Mouse (Mus musculus): ENCODE results near the gene Sgms1. TPM values are rescaled to one million over a fixed set of nuclear protein-coding genes. Genes with fewer than 3 reads are reported as not detected.

Sgms1 gene
- polyA plus RNA-seq, 1 experiment from 2014 or later, result 43.0 TPM

- 0 out of 2 replicates have a peak, but pooled peaks have one; percentile 42 for ATAC-seq (ENCODE audit: insufficient read depth, low FRiP score)
Measured at GRCm38 (mm10) chr19:32376886-32377535, 12.5 kb downstream of the Sgms1 start.

GRCm38 (mm10) chr19:32376054-32376453, 13.5 kb downstream of the Sgms1 start:
- Histone ChIP-seq H3K36me3 (ENCODE audit: control insufficient read depth, insufficient read depth, low read length) (no peaks in the 10 kb centered on the region), H3K4me1 (ENCODE audit: control insufficient read depth, insufficient read depth, low read length) (peaks cover 26% of the 10 kb centered on the region), H3K4me2 (ENCODE audit: low read depth, low read length) (no peak overlapping the region), H3K4me3 (replicated peaks; ENCODE audit: low read length) (no peak overlapping the region), H3K27me3 (ENCODE audit: control insufficient read depth, insufficient read depth, low read length) (no peaks in the 10 kb centered on the region), H3K27ac (ENCODE audit: low read length) (no peak overlapping the region), H3K9me3 (replicated peaks; ENCODE audit: control insufficient read depth, low read length) (no peaks in the 10 kb centered on the region), H3K9ac (ENCODE audit: low read length) (no peak overlapping the region)
- ATAC-seq (ENCODE audit: insufficient read depth, low FRiP score), result no peak
- whole genome bisulfite sequencing, result 89% methylated on average over 4 of the region's 4 CpGs

More at GRCm38 (mm10) chr19:32376886-32377535, 12.5 kb downstream of the Sgms1 start:
- Histone ChIP-seq H3K4me3 (replicated peaks; ENCODE audit: low read length) (no peak overlapping the region), H3K9me3 (replicated peaks; ENCODE audit: control insufficient read depth, low read length) (no peaks in the 10 kb centered on the region), H3K36me3 (ENCODE audit: control insufficient read depth, insufficient read depth, low read length) (no peaks in the 10 kb centered on the region), H3K27me3 (ENCODE audit: control insufficient read depth, insufficient read depth, low read length) (no peaks in the 10 kb centered on the region), H3K4me1 (ENCODE audit: control insufficient read depth, insufficient read depth, low read length) (peaks cover 26% of the 10 kb centered on the region), H3K27ac (ENCODE audit: low read length) (0 out of 2 replicates have a peak overlapping the region, but pooled peaks have one; percentile 36), H3K9ac (ENCODE audit: low read length) (peak overlapping the region; percentile 23; the same call in 1 of the 2 replicates), H3K4me2 (ENCODE audit: low read depth, low read length) (no peak overlapping the region)
- 44% methylated on average over 7 of the region's 7 CpGs for WGBS

- no peak overlapping the region for H3K27ac ChIP-seq (ENCODE audit: low read length)
- H3K4me3 ChIP-seq (replicated peaks; ENCODE audit: low read length), result no peak overlapping the region
- no peak for ATAC-seq (ENCODE audit: insufficient read depth, low FRiP score)
- H3K4me2 ChIP-seq (ENCODE audit: low read depth, low read length), result no peak overlapping the region
- no peak overlapping the region for H3K9ac ChIP-seq (ENCODE audit: low read length)
- 86% methylated on average over 4 of the region's 4 CpGs for WGBS
- H3K4me1 ChIP-seq (ENCODE audit: control insufficient read depth, insufficient read depth, low read length), result peaks cover 26% of the 10 kb centered on the region
- no peaks in the 10 kb centered on the region for H3K27me3 ChIP-seq (ENCODE audit: control insufficient read depth, insufficient read depth, low read length)
- no peaks in the 10 kb centered on the region for H3K9me3 ChIP-seq (replicated peaks; ENCODE audit: control insufficient read depth, low read length)
- no peaks in the 10 kb centered on the region for H3K36me3 ChIP-seq (ENCODE audit: control insufficient read depth, insufficient read depth, low read length)
Measured at GRCm38 (mm10) chr19:32375473-32375985, 14.0 kb downstream of the Sgms1 start.

GRCm38 (mm10) chr19:32374751-32375150, 14.8 kb downstream of the Sgms1 start:
- WGBS, result 91% methylated on average over 10 of the region's 10 CpGs
- Histone ChIP-seq H3K27ac (ENCODE audit: low read length) (no peak overlapping the region), H3K4me2 (ENCODE audit: low read depth, low read length) (no peak overlapping the region), H3K9me3 (replicated peaks; ENCODE audit: control insufficient read depth, low read length) (no peaks in the 10 kb centered on the region), H3K9ac (ENCODE audit: low read length) (no peak overlapping the region), H3K4me1 (ENCODE audit: control insufficient read depth, insufficient read depth, low read length) (peaks cover 26% of the 10 kb centered on the region), H3K36me3 (ENCODE audit: control insufficient read depth, insufficient read depth, low read length) (no peaks in the 10 kb centered on the region), H3K4me3 (replicated peaks; ENCODE audit: low read length) (no peak overlapping the region), H3K27me3 (ENCODE audit: control insufficient read depth, insufficient read depth, low read length) (no peaks in the 10 kb centered on the region)
- ATAC-seq (ENCODE audit: insufficient read depth, low FRiP score), result no peak

- Histone ChIP-seq H3K4me2 (ENCODE audit: low read depth, low read length) (no peak overlapping the region), H3K27ac (ENCODE audit: low read length) (no peak overlapping the region), H3K9ac (ENCODE audit: low read length) (no peak overlapping the region), H3K4me3 (replicated peaks; ENCODE audit: low read length) (no peak overlapping the region), H3K4me1 (ENCODE audit: control insufficient read depth, insufficient read depth, low read length) (peaks cover 21% of the 10 kb centered on the region), H3K36me3 (ENCODE audit: control insufficient read depth, insufficient read depth, low read length) (no peaks in the 10 kb centered on the region), H3K27me3 (ENCODE audit: control insufficient read depth, insufficient read depth, low read length) (no peaks in the 10 kb centered on the region), H3K9me3 (replicated peaks; ENCODE audit: control insufficient read depth, low read length) (no peaks in the 10 kb centered on the region)
- 70% methylated on average over 16 of the region's 16 CpGs for WGBS
- ATAC-seq (ENCODE audit: insufficient read depth, low FRiP score), result no peak
Measured at GRCm38 (mm10) chr19:32373865-32374655, 15.5 kb downstream of the Sgms1 start.

GRCm38 (mm10) chr19:32372373-32372772, 17.1 kb downstream of the Sgms1 start:
- H3K27me3 ChIP-seq (ENCODE audit: control insufficient read depth, insufficient read depth, low read length), result no peaks in the 10 kb centered on the region
- WGBS, result 57% methylated on average over 4 of the region's 4 CpGs
- H3K36me3 ChIP-seq (ENCODE audit: control insufficient read depth, insufficient read depth, low read length), result no peaks in the 10 kb centered on the region
- H3K9ac ChIP-seq (ENCODE audit: low read length), result no peak overlapping the region
- peaks cover 6% of the 10 kb centered on the region; the same call in 1 of the 2 replicates for H3K4me1 ChIP-seq (ENCODE audit: control insufficient read depth, insufficient read depth, low read length)
- no peak overlapping the region for H3K4me2 ChIP-seq (ENCODE audit: low read depth, low read length)
- H3K4me3 ChIP-seq (replicated peaks; ENCODE audit: low read length), result no peak overlapping the region
- H3K9me3 ChIP-seq (replicated peaks; ENCODE audit: control insufficient read depth, low read length), result no peaks in the 10 kb centered on the region
- no peak for ATAC-seq (ENCODE audit: insufficient read depth, low FRiP score)
- no peak overlapping the region for H3K27ac ChIP-seq (ENCODE audit: low read length)

- H3K27ac ChIP-seq (ENCODE audit: low read length), result no peak overlapping the region
- no peak for ATAC-seq (ENCODE audit: insufficient read depth, low FRiP score)
- H3K36me3 ChIP-seq (ENCODE audit: control insufficient read depth, insufficient read depth, low read length), result no peaks in the 10 kb centered on the region
- no peak overlapping the region for H3K4me3 ChIP-seq (replicated peaks; ENCODE audit: low read length)
- no peaks in the 10 kb centered on the region for H3K9me3 ChIP-seq (replicated peaks; ENCODE audit: control insufficient read depth, low read length)
- H3K4me1 ChIP-seq (ENCODE audit: control insufficient read depth, insufficient read depth, low read length), result no peaks in the 10 kb centered on the region
- no peaks in the 10 kb centered on the region for H3K27me3 ChIP-seq (ENCODE audit: control insufficient read depth, insufficient read depth, low read length)
- WGBS, result 94% methylated on average over 8 of the region's 8 CpGs
- H3K9ac ChIP-seq (ENCODE audit: low read length), result no peak overlapping the region
- no peak overlapping the region for H3K4me2 ChIP-seq (ENCODE audit: low read depth, low read length)
Measured at GRCm38 (mm10) chr19:32367333-32367732, 22.2 kb downstream of the Sgms1 start.

- Histone ChIP-seq H3K27me3 (ENCODE audit: control insufficient read depth, insufficient read depth, low read length) (no peaks in the 10 kb centered on the region), H3K36me3 (ENCODE audit: control insufficient read depth, insufficient read depth, low read length) (no peaks in the 10 kb centered on the region), H3K27ac (ENCODE audit: low read length) (no peak overlapping the region), H3K9ac (ENCODE audit: low read length) (no peak overlapping the region), H3K4me1 (ENCODE audit: control insufficient read depth, insufficient read depth, low read length) (no peaks in the 10 kb centered on the region), H3K4me2 (ENCODE audit: low read depth, low read length) (no peak overlapping the region), H3K4me3 (replicated peaks; ENCODE audit: low read length) (no peak overlapping the region), H3K9me3 (replicated peaks; ENCODE audit: control insufficient read depth, low read length) (no peaks in the 10 kb centered on the region)
- 69% methylated on average over 9 of the region's 9 CpGs for WGBS
- no peak for ATAC-seq (ENCODE audit: insufficient read depth, low FRiP score)
Measured at GRCm38 (mm10) chr19:32366406-32366805, 23.1 kb downstream of the Sgms1 start.

GRCm38 (mm10) chr19:32365111-32365510, 24.4 kb downstream of the Sgms1 start:
- Histone ChIP-seq H3K27me3 (ENCODE audit: control insufficient read depth, insufficient read depth, low read length) (no peaks in the 10 kb centered on the region), H3K4me2 (ENCODE audit: low read depth, low read length) (no peak overlapping the region), H3K36me3 (ENCODE audit: control insufficient read depth, insufficient read depth, low read length) (no peaks in the 10 kb centered on the region), H3K27ac (ENCODE audit: low read length) (no peak overlapping the region), H3K9me3 (replicated peaks; ENCODE audit: control insufficient read depth, low read length) (no peaks in the 10 kb centered on the region), H3K9ac (ENCODE audit: low read length) (no peak overlapping the region), H3K4me1 (ENCODE audit: control insufficient read depth, insufficient read depth, low read length) (no peaks in the 10 kb centered on the region), H3K4me3 (replicated peaks; ENCODE audit: low read length) (no peak overlapping the region)
- ATAC-seq (ENCODE audit: insufficient read depth, low FRiP score), result no peak
- WGBS, result 77% methylated on average over 6 of the region's 6 CpGs
